Mouse (Mus musculus) stomach, embryonic 15.5 days (tissue): ENCODE data around the gene Eef1akmt3. TPM values are rescaled to one million over a fixed set of nuclear protein-coding genes. Genes with fewer than 3 reads are reported as not detected.
"Not testable (repeated sequence)": the region's sequence is repeated elsewhere in the genome, so short reads cannot be mapped to it uniquely, and the experiment has no call there.

Experiments
- ATAC-seq: fragments of 200-750 bp; cut with Nextera tagmentation; 2 replicates; pipeline ENCODE4 v1.8.0; 2017; ENCODE audit warnings: low read depth, moderate number of reproducible peaks, moderate TSS enrichment; ENCODE audit not compliant: insufficient read depth, low FRiP score
- H3K27ac ChIP-seq: fragments of 300-500 bp; sonication (generic); 2 replicates; pipeline ENCODE4 v1.5.1; 2015; ENCODE audit warnings: mild to moderate bottlenecking, inconsistent platforms
- H3K27me3 ChIP-seq: fragments of 300-500 bp; sonication (generic); replicated peaks from 2 replicates; pipeline ENCODE4 v1.6.1; 2015; ENCODE audit warnings: inconsistent platforms
- H3K36me3 ChIP-seq: fragments of 300-500 bp; sonication (generic); 2 replicates; pipeline ENCODE4 v1.6.1; 2015; ENCODE audit warnings: inconsistent platforms
- H3K4me1 ChIP-seq: fragments of 300-500 bp; sonication (generic); 2 replicates; pipeline ENCODE4 v1.6.1; 2015; ENCODE audit warnings: inconsistent platforms
- H3K4me2 ChIP-seq: fragments of 300-500 bp; sonication (generic); 2 replicates; pipeline ENCODE4 v1.6.1; 2015; ENCODE audit warnings: mild to moderate bottlenecking, inconsistent platforms
- H3K4me3 ChIP-seq: fragments of 300-500 bp; sonication (generic); replicated peaks from 2 replicates; pipeline ENCODE4 v1.5.1; 2015; ENCODE audit warnings: inconsistent platforms
- H3K9ac ChIP-seq: fragments of 300-500 bp; sonication (generic); 2 replicates; pipeline ENCODE4 v1.6.1; 2015; ENCODE audit warnings: inconsistent platforms
- H3K9me3 ChIP-seq: fragments of 300-500 bp; sonication (generic); 2 replicates; pipeline ENCODE4 v1.6.1; 2016; ENCODE audit warnings: inconsistent platforms
- WGBS: fragments of 180-500 bp; shearing (Covaris S2); methylation state at CpG from one replicate; pipeline ENCODE4 v1.1.7; 2015; 5-methylcytosine and 5-hydroxymethylcytosine counted together
- polyA plus RNA-seq: library from polyadenylated mRNA; unstranded; fragments of >200 nt; fragmentation: Nextera tagmentation; extraction: Ambion mirVana; gene quantifications from 2 replicates; pipeline ENCODE4 v1.2.1, GENCODE M21; 2015

Eef1akmt3 gene
- polyA plus RNA-seq, 1 experiment from 2014 or later, result 1.1 TPM

DNA sequence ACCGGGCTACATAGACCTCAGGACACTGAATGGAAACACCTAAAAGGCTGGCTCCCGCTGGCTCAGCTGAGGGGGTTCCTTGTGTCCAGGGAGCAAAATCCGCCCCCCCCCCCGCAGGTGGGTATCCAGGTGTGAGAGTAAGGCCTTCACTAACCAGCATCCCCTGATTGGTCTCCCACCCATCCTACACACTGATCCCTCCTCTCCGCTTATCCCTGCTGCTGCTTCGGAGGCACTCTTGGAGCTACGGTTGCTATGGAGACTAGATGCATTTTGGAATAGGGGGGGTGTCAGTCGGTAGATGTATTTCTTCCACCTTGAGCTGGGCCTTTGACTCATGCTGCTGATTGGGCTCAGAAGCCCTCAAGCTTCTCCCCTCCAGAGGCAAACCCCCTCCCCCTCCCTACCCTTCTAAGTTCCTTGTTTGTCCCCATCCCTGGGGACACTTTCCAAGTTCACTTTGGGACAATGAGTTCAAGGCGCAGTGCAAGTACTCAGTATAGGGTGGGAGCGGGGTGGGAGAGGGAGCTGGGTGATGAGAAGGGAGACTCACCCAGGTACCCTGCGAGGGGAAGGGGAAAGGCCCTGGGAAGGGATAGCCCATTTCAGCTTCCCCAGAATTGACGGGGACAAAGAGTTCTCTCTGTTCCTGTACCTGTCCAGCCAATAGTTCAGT lies 36.8 kb upstream of the Eef1akmt3 start:
- peaks cover 65% of the 10 kb centered on the region for H3K27me3 ChIP-seq

DNA sequence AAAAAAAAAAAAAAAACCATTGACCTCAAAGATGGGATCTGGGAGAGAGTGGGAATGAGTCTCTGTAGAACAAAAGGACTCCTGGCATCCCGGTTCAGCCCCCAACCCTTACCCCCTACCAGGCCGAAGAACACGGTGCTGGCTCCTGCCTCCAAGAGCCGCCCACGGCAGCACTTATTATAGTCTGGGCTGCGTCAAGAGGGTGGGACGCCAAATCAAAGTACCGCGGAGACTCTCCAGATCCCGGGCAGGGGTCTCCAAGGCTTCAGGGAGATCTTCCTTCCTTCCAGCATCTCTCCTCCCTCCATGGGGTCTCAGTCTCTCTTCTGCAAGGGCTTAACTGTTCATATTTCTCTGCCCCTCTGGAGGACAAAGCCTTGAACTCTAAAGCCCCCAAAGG lies 36.2 kb upstream of the Eef1akmt3 start:
- no peaks in the 10 kb centered on the region for H3K36me3 ChIP-seq
- no peaks in the 10 kb centered on the region for H3K9me3 ChIP-seq
- H3K4me1 ChIP-seq, result peaks cover 41% of the 10 kb centered on the region
- H3K27ac ChIP-seq, result no peak overlapping the region
- H3K9ac ChIP-seq, result no peak overlapping the region
- WGBS, result 5% methylated on average over 10 of the region's 10 CpGs
- H3K4me2 ChIP-seq, result no peak overlapping the region
- no peak overlapping the region for H3K4me3 ChIP-seq
- ATAC-seq, result no peak
- H3K27me3 ChIP-seq, result peaks cover 59% of the 10 kb centered on the region

More for the DNA sequence above, 36.8 kb upstream of the Eef1akmt3 start:
- no peaks in the 10 kb centered on the region for H3K9me3 ChIP-seq
- peaks cover 41% of the 10 kb centered on the region for H3K4me1 ChIP-seq
- peak overlapping the region; percentile 50 for H3K4me3 ChIP-seq
- H3K9ac ChIP-seq, result no peak overlapping the region
- H3K4me2 ChIP-seq, result peak overlapping the region; percentile 93
- 5% methylated on average over 12 of the region's 12 CpGs for WGBS
- no peak for ATAC-seq
- no peaks in the 10 kb centered on the region for H3K36me3 ChIP-seq
- no peak overlapping the region for H3K27ac ChIP-seq

DNA sequence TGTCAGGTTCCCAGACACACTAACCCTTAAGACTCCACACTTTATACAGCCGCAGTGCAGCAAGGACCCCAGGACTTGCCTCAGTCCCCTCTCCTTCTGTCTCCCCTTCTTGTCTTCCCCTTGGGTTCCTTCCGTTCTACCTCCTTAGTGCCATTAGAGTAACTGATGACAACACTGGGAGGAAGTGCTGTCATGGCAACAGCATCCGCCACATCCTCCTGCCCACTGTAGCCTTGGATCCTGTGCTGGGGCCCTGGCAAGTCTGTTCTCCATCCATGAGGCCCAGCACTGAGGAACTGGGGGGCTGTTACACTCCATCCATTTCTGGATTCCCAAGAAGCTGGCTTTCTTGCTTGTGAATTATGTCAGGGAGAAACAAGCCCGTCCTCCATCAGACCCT lies 34.8 kb upstream of the Eef1akmt3 start:
- WGBS, result 31% methylated on average over 4 of the region's 4 CpGs
- Histone ChIP-seq H3K27me3 (peaks cover 49% of the 10 kb centered on the region), H3K36me3 (no peaks in the 10 kb centered on the region), H3K4me1 (peaks cover 35% of the 10 kb centered on the region), H3K27ac (no peak overlapping the region), H3K9me3 (no peaks in the 10 kb centered on the region), H3K4me2 (no peak overlapping the region), H3K9ac (no peak overlapping the region), H3K4me3 (no peak overlapping the region)
- ATAC-seq, result no peak

- Histone ChIP-seq H3K9me3 (no peaks in the 10 kb centered on the region), H3K4me2 (no peak overlapping the region), H3K36me3 (no peaks in the 10 kb centered on the region), H3K9ac (no peak overlapping the region), H3K4me3 (no peak overlapping the region), H3K4me1 (peaks cover 35% of the 10 kb centered on the region), H3K27ac (no peak overlapping the region), H3K27me3 (peaks cover 45% of the 10 kb centered on the region)
- WGBS, result 64% methylated on average over 8 of the region's 8 CpGs
- no peak for ATAC-seq
Observed at GRCm38 (mm10) chr10:127075651-127076050, 34.3 kb upstream of the Eef1akmt3 start.

DNA sequence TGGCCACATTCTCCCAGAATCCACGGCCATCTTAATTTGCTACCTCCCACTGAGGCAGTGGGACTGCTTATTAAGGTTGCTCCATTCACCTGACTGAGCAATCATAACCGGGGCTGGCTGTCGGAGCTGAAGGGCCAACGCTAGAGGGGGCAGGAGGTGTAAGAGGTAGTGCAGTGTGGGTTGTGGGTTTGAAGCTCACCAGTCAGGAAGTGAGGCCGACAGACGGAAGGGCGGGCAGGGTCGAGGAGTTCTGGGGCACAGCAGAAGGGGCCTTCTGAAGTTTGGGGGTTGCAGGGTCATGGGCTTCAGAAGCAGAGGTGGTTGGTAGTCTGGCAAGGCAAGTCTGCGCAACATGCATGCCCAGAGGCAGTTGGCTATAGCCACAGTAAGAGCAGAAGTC lies 33.8 kb upstream of the Eef1akmt3 start, which contains the start of gene Agap2:
TSS of gene Agap2 (plus strand) at position 205 of the 400 bp plus-strand sequence.
- H3K9ac ChIP-seq, result no peak within 1 kb of the TSS
- H3K4me2 ChIP-seq, result no peak within 1 kb of the TSS
- no peak within 1 kb of the TSS for H3K4me3 ChIP-seq
- ATAC-seq, result no peak
- peaks cover 30% of the 10 kb centered on the region for H3K4me1 ChIP-seq
- H3K27me3 ChIP-seq, result peaks cover 39% of the 10 kb centered on the region
- no peak within 1 kb of the TSS for H3K27ac ChIP-seq
- WGBS, result 58% methylated on average over 9 of the region's 9 CpGs
- no peaks in the 10 kb centered on the region for H3K9me3 ChIP-seq
- no peaks in the 10 kb centered on the region for H3K36me3 ChIP-seq

- Histone ChIP-seq H3K27me3 (peaks cover 28% of the 10 kb centered on the region), H3K4me3 (no peak overlapping the region), H3K9ac (no peak overlapping the region), H3K36me3 (no peaks in the 10 kb centered on the region), H3K4me1 (peaks cover 22% of the 10 kb centered on the region), H3K9me3 (no peaks in the 10 kb centered on the region), H3K27ac (no peak overlapping the region), H3K4me2 (no peak overlapping the region)
- 91% methylated on average over 1 of the region's 1 CpGs for WGBS
- ATAC-seq, result no peak
Observed at GRCm38 (mm10) chr10:127073981-127074380, 32.7 kb upstream of the Eef1akmt3 start.

GRCm38 (mm10) chr10:127072969-127073368 lies 31.7 kb upstream of the Eef1akmt3 start:
- Histone ChIP-seq H3K27me3 (peaks cover 18% of the 10 kb centered on the region), H3K4me1 (peaks cover 21% of the 10 kb centered on the region)
- not testable (repeated sequence) for H3K4me3 ChIP-seq, H3K9ac ChIP-seq, H3K4me2 ChIP-seq, H3K9me3 ChIP-seq, H3K36me3 ChIP-seq, ATAC-seq, H3K27ac ChIP-seq
- WGBS, result 75% methylated on average over 2 of the region's 2 CpGs

DNA sequence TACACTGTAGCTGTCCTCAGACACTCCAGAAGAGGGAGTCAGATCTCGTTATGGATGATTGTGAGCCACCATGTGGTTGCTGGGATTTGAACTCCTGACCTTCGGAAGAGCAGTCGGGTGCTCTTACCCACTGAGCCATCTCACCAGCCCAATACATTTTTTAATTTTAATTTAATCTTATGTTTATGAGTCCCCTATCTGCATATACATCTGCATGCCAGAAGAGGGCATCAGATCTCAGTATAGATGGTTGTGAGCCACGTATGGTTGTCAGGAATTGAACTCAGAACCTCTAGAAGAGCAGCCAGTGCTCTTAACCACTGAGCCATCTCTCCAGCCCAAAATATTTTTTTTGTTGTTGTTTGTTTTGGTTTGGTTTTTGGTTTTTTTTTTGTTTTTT lies 31.0 kb upstream of the Eef1akmt3 start:
- Histone ChIP-seq H3K4me1 (peaks cover 18% of the 10 kb centered on the region), H3K27me3 (peaks cover 13% of the 10 kb centered on the region; the same call in 1 of the 2 replicates)
- H3K9me3 ChIP-seq, ATAC-seq, H3K36me3 ChIP-seq, H3K4me2 ChIP-seq, H3K27ac ChIP-seq, H3K9ac ChIP-seq, H3K4me3 ChIP-seq: not testable (repeated sequence)
- WGBS, result 83% methylated on average over 4 of the region's 4 CpGs

GRCm38 (mm10) chr10:127071203-127071602 lies 29.9 kb upstream of the Eef1akmt3 start:
- H3K36me3 ChIP-seq, result peaks cover 19% of the 10 kb centered on the region
- H3K4me2 ChIP-seq, result peak overlapping the region; percentile 81
- no peak overlapping the region for H3K27ac ChIP-seq
- H3K4me1 ChIP-seq, result peaks cover 18% of the 10 kb centered on the region
- ATAC-seq, result no peak
- no peak overlapping the region; the same call in 1 of the 2 replicates for H3K9ac ChIP-seq
- 69% methylated on average over 9 of the region's 9 CpGs for WGBS
- H3K4me3 ChIP-seq, result peak overlapping the region; percentile 70
- H3K9me3 ChIP-seq, result no peaks in the 10 kb centered on the region
- H3K27me3 ChIP-seq, result peaks cover 9% of the 10 kb centered on the region; the same call in 1 of the 2 replicates

- Histone ChIP-seq H3K27me3 (peaks cover 6% of the 10 kb centered on the region; the same call in 1 of the 2 replicates), H3K4me2 (peak within 1 kb of the TSS; percentile 81), H3K9ac (peak within 1 kb of the TSS; percentile 67), H3K36me3 (peaks cover 26% of the 10 kb centered on the region), H3K4me3 (peak within 1 kb of the TSS; percentile 70), H3K27ac (peak within 1 kb of the TSS; percentile 95), H3K9me3 (no peaks in the 10 kb centered on the region), H3K4me1 (peaks cover 19% of the 10 kb centered on the region)
- peak; percentile 88 for ATAC-seq
- 1% methylated on average over 36 of the region's 36 CpGs for WGBS
Observed at GRCm38 (mm10) chr10:127070190-127071121, 29.1 kb upstream of the Eef1akmt3 start, which contains the start of gene Tspan31. Gene Tspan31, minus strand, starts transcription at chr10:127070264.

DNA sequence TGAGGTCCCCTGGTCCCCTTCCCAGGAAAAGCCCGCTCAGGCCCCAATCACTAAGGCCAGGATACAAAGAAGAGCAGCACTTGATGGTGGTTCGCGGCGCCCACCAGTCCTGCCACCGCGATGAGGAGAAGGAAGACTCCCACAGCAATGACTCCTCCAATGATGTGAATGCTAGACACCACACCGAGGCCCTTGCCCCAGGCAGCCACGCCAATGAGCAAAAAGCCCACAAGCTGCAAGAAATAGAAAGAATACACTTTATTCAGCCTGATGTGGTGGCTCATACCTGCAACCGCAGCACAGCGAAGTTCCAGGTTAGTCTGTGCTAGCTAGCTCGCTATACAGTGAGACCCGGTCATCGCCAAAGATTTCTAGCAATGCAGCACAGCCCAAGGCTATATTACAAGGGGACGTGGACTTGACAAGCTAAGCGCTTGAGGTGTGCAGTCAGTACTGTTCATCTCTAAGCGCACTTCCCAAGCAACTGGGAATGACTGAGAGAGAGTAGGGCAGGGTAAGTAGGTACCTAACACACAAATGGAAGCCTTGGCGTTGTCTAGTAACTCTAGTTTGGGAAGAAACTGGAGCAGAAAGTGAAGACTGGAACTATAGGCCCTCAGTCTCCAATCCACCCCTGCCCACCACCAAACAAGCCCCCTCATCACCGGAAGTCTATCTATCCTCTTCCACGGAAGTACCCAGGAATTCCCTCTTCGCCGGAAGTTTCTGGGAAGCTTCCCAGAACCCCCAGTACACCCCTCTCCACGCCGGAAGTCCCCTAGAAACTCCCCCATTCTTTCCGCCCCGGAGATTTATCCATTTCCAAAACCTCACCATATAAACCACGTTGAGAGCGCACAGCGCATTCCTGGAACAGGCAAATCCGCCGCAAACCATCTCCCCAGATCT lies 28.2 kb upstream of the Eef1akmt3 start:
- peak overlapping the region; percentile 95 for H3K27ac ChIP-seq
- H3K27me3 ChIP-seq, result no peaks in the 10 kb centered on the region
- ATAC-seq, result peak; percentile 20
- H3K36me3 ChIP-seq, result peaks cover 34% of the 10 kb centered on the region
- H3K4me3 ChIP-seq, result peak overlapping the region; percentile 70
- H3K9ac ChIP-seq, result peak overlapping the region; percentile 67; the same call in 1 of the 2 replicates
- peak overlapping the region; percentile 81 for H3K4me2 ChIP-seq
- peaks cover 28% of the 10 kb centered on the region for H3K4me1 ChIP-seq
- 6% methylated on average over 30 of the region's 30 CpGs for WGBS
- H3K9me3 ChIP-seq, result no peaks in the 10 kb centered on the region
